Mouse (Mus musculus): ENCODE results near the gene Cdk14. TPM values are rescaled to one million over a fixed set of nuclear protein-coding genes. Genes with fewer than 3 reads are reported as not detected.
A peak's percentile ranks its signal among the peaks of the same experiment; 100 is the strongest.

The Cdk14 gene
- polyA plus RNA-seq, 1 experiment from 2014 or later, result 44.1 TPM

GRCm38 (mm10) chr5:4973408-4973807, 446.7 kb downstream of the Cdk14 start:
- no peak overlapping the region for H3K27ac ChIP-seq (replicated peaks)
- 89% methylated on average over 1 of the region's 1 CpGs for WGBS
- H3K4me3 ChIP-seq, result no peak overlapping the region
- no peaks in the 10 kb centered on the region for H3K36me3 ChIP-seq
- no peaks in the 10 kb centered on the region for H3K9me3 ChIP-seq
- no peak for ATAC-seq (ENCODE audit: low FRiP score, low read depth)
- no peak overlapping the region for H3K4me2 ChIP-seq
- H3K4me1 ChIP-seq (replicated peaks), result no peaks in the 10 kb centered on the region
- H3K27me3 ChIP-seq, result no peaks in the 10 kb centered on the region
- H3K9ac ChIP-seq, result no peak overlapping the region

GRCm38 (mm10) chr5:4962063-4962610, 458.0 kb downstream of the Cdk14 start:
- Histone ChIP-seq H3K4me2 (no peak overlapping the region), H3K27me3 (no peaks in the 10 kb centered on the region), H3K9me3 (no peaks in the 10 kb centered on the region), H3K27ac (replicated peaks) (no peak overlapping the region), H3K4me3 (no peak overlapping the region), H3K36me3 (no peaks in the 10 kb centered on the region), H3K9ac (no peak overlapping the region), H3K4me1 (replicated peaks) (peaks cover 8% of the 10 kb centered on the region)
- peak; percentile 89 for ATAC-seq (ENCODE audit: low FRiP score, low read depth)
- WGBS, result 46% methylated on average over 15 of the region's 15 CpGs

- no peak for ATAC-seq (ENCODE audit: low FRiP score, low read depth)
- no peaks in the 10 kb centered on the region for H3K27me3 ChIP-seq
- H3K4me3 ChIP-seq, result no peak overlapping the region
- no peaks in the 10 kb centered on the region for H3K36me3 ChIP-seq
- no peak overlapping the region for H3K9ac ChIP-seq
- WGBS, result 95% methylated on average over 1 of the region's 1 CpGs
- no peak overlapping the region for H3K27ac ChIP-seq (replicated peaks)
- H3K9me3 ChIP-seq, result no peaks in the 10 kb centered on the region
- peaks cover 8% of the 10 kb centered on the region for H3K4me1 ChIP-seq (replicated peaks)
- no peak overlapping the region for H3K4me2 ChIP-seq
Measured at GRCm38 (mm10) chr5:4961636-4962035, 458.5 kb downstream of the Cdk14 start.

GRCm38 (mm10) chr5:4959446-4959845, 460.7 kb downstream of the Cdk14 start:
- WGBS, result 37% methylated on average over 5 of the region's 5 CpGs
- Histone ChIP-seq H3K9me3 (no peaks in the 10 kb centered on the region), H3K9ac (no peak overlapping the region), H3K4me1 (replicated peaks) (peaks cover 8% of the 10 kb centered on the region), H3K36me3 (no peaks in the 10 kb centered on the region), H3K4me3 (no peak overlapping the region), H3K27ac (replicated peaks) (no peak overlapping the region), H3K4me2 (no peak overlapping the region), H3K27me3 (no peaks in the 10 kb centered on the region)
- ATAC-seq (ENCODE audit: low FRiP score, low read depth), result no peak

GRCm38 (mm10) chr5:4955993-4956392, 464.1 kb downstream of the Cdk14 start:
- Histone ChIP-seq H3K4me1 (replicated peaks) (peaks cover 4% of the 10 kb centered on the region), H3K4me2 (no peak overlapping the region), H3K9me3 (no peaks in the 10 kb centered on the region), H3K27ac (replicated peaks) (no peak overlapping the region), H3K4me3 (no peak overlapping the region), H3K36me3 (no peaks in the 10 kb centered on the region), H3K27me3 (no peaks in the 10 kb centered on the region), H3K9ac (no peak overlapping the region)
- 86% methylated on average over 7 of the region's 7 CpGs for WGBS
- no peak for ATAC-seq (ENCODE audit: low FRiP score, low read depth)

GRCm38 (mm10) chr5:4955392-4955791, 464.7 kb downstream of the Cdk14 start:
- Histone ChIP-seq H3K4me2 (no peak overlapping the region), H3K27ac (replicated peaks) (no peak overlapping the region), H3K9me3 (no peaks in the 10 kb centered on the region), H3K27me3 (no peaks in the 10 kb centered on the region), H3K9ac (no peak overlapping the region), H3K4me3 (no peak overlapping the region), H3K4me1 (replicated peaks) (peaks cover 4% of the 10 kb centered on the region), H3K36me3 (no peaks in the 10 kb centered on the region)
- 83% methylated on average over 2 of the region's 2 CpGs for whole genome bisulfite sequencing
- ATAC-seq (ENCODE audit: low FRiP score, low read depth), result no peak

DNA sequence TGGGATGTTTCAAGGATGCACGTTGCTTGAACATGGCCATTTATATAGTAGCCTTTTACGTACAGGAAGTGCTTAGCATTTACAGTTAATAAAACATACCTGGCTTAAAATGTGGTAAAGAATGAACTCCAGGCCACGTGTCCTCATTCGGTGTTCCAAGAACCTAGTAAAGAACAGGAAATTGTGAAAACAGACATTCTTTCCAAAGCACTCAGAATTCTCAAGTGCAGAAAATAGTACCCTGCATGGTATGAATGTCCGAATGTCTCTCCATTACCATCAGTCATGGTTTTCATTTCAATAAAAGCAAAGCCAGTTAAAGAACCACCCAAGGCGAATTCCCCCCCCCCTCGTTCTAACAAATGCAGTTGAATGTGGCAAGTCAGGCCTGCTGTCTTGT, 470.7 kb downstream of the Cdk14 start:
- Histone ChIP-seq H3K9ac (no peak overlapping the region), H3K4me2 (no peak overlapping the region), H3K27ac (replicated peaks) (no peak overlapping the region), H3K9me3 (no peaks in the 10 kb centered on the region), H3K36me3 (no peaks in the 10 kb centered on the region), H3K27me3 (no peaks in the 10 kb centered on the region), H3K4me3 (no peak overlapping the region), H3K4me1 (replicated peaks) (peaks cover 2% of the 10 kb centered on the region)
- no peak for ATAC-seq (ENCODE audit: low FRiP score, low read depth)
- WGBS, result 75% methylated on average over 7 of the region's 7 CpGs

GRCm38 (mm10) chr5:4948090-4948954, 471.8 kb downstream of the Cdk14 start:
- WGBS, result 35% methylated on average over 3 of the region's 3 CpGs
- peak; percentile 73; the same call in 1 of the 2 replicates for ATAC-seq (ENCODE audit: low FRiP score, low read depth)
- Histone ChIP-seq H3K4me1 (replicated peaks) (peaks cover 2% of the 10 kb centered on the region), H3K9ac (no peak overlapping the region), H3K36me3 (no peaks in the 10 kb centered on the region), H3K27ac (replicated peaks) (no peak overlapping the region), H3K4me3 (no peak overlapping the region), H3K9me3 (no peaks in the 10 kb centered on the region), H3K27me3 (no peaks in the 10 kb centered on the region), H3K4me2 (no peak overlapping the region)

DNA sequence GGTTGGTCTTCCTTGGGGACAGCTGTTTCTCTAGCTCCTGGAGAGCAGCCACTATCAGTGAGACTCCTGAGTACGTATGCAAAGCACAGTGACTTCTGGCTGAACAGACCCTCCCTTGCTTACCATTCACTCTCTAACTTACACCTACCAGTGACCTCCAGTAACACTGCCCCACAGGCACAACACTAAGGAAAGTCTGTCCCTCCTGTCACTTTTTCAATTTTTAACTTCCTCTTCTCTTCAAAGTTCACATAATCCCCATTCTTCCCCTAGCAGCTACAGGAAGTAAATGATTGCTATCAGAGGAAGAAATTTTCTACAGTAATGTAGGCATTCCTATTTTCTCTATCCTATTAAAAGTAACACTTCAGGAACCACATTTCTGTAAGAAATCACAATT, 485.0 kb downstream of the Cdk14 start:
- no peak overlapping the region for H3K27ac ChIP-seq (replicated peaks)
- no peaks in the 10 kb centered on the region for H3K4me1 ChIP-seq (replicated peaks)
- WGBS, result 57% methylated on average over 1 of the region's 1 CpGs

GRCm38 (mm10) chr5:4934491-4934890, 485.6 kb downstream of the Cdk14 start:
- ATAC-seq (ENCODE audit: low FRiP score, low read depth), result no peak
- H3K4me1 ChIP-seq (replicated peaks), result no peaks in the 10 kb centered on the region
- H3K4me2 ChIP-seq, result no peak overlapping the region
- no peak overlapping the region for H3K4me3 ChIP-seq
- H3K9ac ChIP-seq, result no peak overlapping the region
- no peaks in the 10 kb centered on the region for H3K36me3 ChIP-seq
- WGBS, result 72% methylated on average over 6 of the region's 6 CpGs
- H3K27me3 ChIP-seq, result no peaks in the 10 kb centered on the region
- H3K27ac ChIP-seq (replicated peaks), result no peak overlapping the region
- no peaks in the 10 kb centered on the region for H3K9me3 ChIP-seq

More for the DNA sequence above, 485.0 kb downstream of the Cdk14 start:
- Histone ChIP-seq H3K27me3 (no peaks in the 10 kb centered on the region), H3K9me3 (no peaks in the 10 kb centered on the region), H3K4me3 (no peak overlapping the region), H3K36me3 (no peaks in the 10 kb centered on the region), H3K4me2 (no peak overlapping the region), H3K9ac (no peak overlapping the region)
- no peak for ATAC-seq (ENCODE audit: low FRiP score, low read depth)

DNA sequence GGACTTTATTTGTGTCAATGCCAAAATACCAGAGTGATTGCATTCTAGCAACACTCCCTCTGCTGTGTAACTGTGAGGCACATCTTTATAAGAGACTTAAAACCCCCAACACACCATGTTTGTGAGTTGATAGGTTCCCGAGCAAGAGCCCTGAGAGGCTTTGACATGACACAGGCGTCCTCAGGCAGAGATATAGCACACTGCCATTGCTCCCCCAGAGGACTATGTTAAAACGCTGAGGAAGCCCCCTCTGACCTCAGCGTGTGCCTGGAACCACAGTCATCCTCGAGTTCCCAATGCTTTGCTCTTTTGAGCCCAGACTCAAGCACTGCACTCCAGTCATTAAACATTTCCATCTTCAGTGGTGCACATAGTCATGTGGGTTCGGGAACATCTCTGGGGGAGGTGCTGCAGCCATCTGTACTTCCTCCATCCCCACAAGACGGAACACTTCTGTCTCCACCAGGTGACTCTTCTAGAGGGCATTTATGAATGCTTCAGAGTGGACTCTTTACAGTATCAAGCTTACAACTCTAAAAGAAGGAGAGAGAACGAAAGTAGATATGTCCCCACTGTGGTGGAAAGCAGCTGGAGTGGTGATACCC, 488.5 kb downstream of the Cdk14 start:
- no peak overlapping the region for H3K4me2 ChIP-seq
- no peaks in the 10 kb centered on the region for H3K36me3 ChIP-seq
- 81% methylated on average over 8 of the region's 8 CpGs for WGBS
- H3K27ac ChIP-seq (replicated peaks), result no peak overlapping the region
- H3K4me3 ChIP-seq, result no peak overlapping the region
- no peaks in the 10 kb centered on the region for H3K9me3 ChIP-seq
- no peak overlapping the region for H3K9ac ChIP-seq
- no peak for ATAC-seq (ENCODE audit: low FRiP score, low read depth)
- no peaks in the 10 kb centered on the region for H3K27me3 ChIP-seq
- H3K4me1 ChIP-seq (replicated peaks), result no peaks in the 10 kb centered on the region

DNA sequence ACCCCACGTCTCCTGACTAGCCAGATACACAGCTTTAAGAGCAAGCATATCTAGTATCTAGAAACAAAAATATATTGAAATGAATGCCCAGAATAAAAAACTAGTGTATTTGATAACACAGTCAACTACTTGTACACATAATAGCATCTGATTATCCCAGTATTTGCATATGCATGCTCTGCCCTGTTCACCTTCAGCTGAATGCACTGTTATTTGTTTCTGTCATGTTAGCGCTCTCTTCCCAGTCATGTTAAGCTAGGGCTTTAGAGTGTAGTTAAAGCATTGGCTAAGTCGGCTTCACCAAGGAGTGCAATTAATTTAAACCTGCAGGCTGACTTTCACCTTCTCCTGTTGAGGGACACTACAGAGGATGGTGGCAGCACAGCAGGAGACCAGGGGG, 490.5 kb downstream of the Cdk14 start:
- no peak overlapping the region for H3K9ac ChIP-seq
- no peaks in the 10 kb centered on the region for H3K36me3 ChIP-seq
- no peaks in the 10 kb centered on the region for H3K4me1 ChIP-seq (replicated peaks)
- no peak for ATAC-seq (ENCODE audit: low FRiP score, low read depth)
- H3K9me3 ChIP-seq, result no peaks in the 10 kb centered on the region
- H3K4me2 ChIP-seq, result no peak overlapping the region
- no peak overlapping the region for H3K27ac ChIP-seq (replicated peaks)
- 45% methylated on average over 3 of the region's 3 CpGs for WGBS
- no peak overlapping the region for H3K4me3 ChIP-seq
- H3K27me3 ChIP-seq, result no peaks in the 10 kb centered on the region
